Mouse (Mus musculus) lung, postnatal 36 days (tissue): Measurements from ENCODE around the gene Nrg3.

ENCODE experiments used
- DNase-seq: peaks from one replicate; pipeline ENCODE4 v3.0.0; 2022; ENCODE audit warnings: mixed read lengths

Gene Nrg3

DNA sequence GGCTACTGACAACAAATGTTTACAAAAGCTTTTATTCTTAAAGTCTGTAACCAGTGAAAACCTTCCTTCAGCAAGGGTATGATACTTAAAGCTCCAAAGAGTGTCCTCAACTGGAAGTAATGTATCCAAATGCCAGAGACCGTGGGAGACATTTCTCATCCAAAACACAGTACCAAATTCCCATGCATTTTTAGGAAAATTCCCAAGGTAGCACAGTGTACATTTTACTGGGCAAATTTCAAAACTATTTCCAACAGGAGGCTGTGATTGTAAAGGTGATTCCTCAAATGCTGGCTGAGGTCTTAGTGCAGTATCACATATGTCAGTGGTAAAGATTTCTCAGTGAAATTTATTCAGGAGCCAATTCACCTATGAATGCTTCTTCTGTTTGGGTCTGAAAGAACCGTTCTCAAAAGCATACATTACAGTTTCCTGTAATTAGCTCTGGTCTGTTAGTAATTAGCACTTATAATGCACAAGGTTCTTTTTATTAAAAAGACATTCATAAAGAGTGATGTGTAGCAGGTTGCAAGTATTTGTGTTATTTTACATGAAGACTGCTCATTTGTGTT, 536.3 kb downstream of the Nrg3 start:
- DNase-seq: no peak

- no peak for DNase-seq
These were observed 549.2 kb downstream of the Nrg3 start for GRCm38 (mm10) chr14:38923652-38924051.

GRCm38 (mm10) chr14:38920800-38921199, 552.1 kb downstream of the Nrg3 start:
- no peak for DNase-seq

GRCm38 (mm10) chr14:38870591-38870990, 602.3 kb downstream of the Nrg3 start:
- no peak for DNase-seq

DNA sequence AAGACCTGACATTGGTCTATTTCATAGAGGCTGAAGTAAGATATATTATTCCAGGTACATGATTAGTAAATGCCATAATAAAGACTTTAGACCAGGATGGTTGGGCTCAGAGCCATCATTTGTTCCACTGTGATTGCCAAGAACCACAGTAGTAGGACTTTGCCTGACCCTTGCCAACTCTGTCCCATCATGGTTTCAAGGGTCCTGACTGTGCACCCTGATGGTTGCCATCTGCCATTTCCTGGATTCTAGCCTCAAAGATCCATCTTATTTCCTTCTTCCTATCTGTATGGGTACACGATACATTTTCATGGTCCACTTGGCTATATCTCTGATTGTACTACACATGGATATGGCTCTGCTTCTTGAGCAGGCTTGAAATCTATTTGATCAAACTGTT, 625.3 kb downstream of the Nrg3 start:
- no peak for DNase-seq

GRCm38 (mm10) chr14:38847091-38847490, 625.8 kb downstream of the Nrg3 start:
- no peak for DNase-seq

DNA sequence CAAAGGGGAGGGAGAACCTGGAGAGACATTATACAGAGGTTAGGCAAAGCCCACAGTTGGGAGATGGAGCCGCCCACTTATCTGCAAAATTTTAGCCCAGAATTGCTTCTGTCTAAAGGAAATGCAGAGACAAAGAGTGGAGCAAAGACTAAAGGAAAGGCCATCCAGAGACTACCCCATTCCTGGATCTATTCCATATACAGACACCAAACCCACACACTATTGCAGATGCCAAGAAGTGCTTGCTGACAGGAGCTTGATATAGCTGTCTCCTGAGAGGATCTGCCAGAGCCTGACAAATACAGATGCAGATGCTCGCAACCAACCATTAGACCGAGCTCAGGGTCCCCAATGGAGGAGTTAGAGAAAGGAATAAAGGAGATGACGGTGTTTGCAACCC, 637.9 kb downstream of the Nrg3 start:
- DNase-seq: no peak

- no peak for DNase-seq
These were observed 648.0 kb downstream of the Nrg3 start for GRCm38 (mm10) chr14:38824891-38825290.

GRCm38 (mm10) chr14:38797027-38797426, 675.9 kb downstream of the Nrg3 start:
- DNase-seq: no peak

DNA sequence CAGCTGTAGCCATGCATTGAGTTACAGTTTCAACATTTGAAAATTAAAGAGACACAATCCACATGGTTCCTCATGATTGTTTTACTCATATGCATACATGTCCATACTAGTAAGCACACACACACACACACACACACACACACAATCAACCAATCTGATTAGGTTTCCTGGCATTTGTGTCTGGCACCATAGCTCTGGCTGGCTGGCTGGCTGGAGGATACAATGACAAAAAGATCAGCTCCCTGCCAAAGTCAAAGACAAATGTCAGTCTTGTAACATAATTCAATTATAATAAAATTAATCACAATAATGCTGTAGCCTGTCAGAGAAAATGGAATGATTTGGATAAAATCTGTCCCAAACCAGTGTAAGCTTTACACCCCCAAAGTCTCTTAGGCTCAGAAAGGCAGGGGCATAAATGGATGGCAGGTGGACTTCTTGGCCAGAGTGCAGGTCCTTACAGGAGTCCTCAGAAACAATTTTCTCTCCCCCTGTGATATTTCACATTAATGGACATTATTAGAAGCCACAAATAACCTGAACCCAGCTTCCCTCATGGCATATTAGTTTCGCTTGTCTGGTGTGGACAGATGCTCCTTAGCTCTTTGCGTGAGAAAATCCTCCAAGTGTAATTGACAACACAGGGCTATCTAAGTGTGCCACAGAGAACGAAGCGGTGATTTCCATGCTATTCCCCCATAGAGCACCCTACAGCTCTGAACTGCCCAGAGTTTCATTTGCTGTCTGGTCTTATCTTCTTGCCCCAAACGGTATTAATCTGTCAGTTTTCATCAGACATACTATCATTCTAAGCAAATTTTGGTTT, 697.4 kb downstream of the Nrg3 start:
- DNase-seq: no peak

- no peak for DNase-seq
These were observed 698.1 kb downstream of the Nrg3 start for GRCm38 (mm10) chr14:38774811-38775210.

- DNase-seq: no peak
These were observed 742.4 kb downstream of the Nrg3 start for GRCm38 (mm10) chr14:38730465-38730864.

GRCm38 (mm10) chr14:38703894-38704293, 769.0 kb downstream of the Nrg3 start:
- DNase-seq: no peak

DNA sequence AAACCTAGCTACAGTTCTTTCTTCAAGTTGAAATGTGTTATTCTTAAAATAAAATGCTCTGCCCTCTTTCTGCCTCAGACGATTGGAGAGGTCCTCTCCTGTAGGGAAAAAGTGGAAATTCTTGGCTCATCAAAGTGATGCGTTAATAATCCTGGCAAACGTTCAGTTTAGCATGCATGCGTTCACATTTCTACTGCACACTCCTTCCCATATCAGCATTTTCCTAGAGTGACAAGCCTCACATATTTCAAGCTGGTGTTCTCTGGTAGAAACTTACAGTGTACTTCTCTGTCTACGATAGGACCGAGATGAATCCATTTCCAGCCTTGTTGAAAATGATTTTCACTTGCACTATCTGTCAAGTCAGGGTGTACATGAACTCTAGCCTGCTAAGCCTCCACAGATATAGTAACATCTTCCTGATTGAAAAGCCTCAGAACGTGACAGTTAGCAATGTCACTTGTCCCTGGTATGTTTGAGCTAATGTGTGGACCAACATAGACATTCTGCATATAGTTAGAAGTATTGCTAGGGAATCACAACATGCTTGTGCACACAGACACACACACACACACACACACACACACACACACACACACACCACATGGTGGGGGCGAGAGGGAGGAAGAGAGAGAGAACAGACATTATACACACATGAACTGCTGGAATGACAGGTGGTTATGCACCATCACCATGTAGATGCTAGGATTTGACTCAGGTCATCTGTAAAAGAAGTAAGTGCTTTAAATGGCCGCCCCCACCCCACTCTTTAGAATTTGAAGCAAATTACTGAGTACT, 770.1 kb downstream of the Nrg3 start:
- DNase-seq: no peak

- no peak for DNase-seq
These were observed 771.5 kb downstream of the Nrg3 start for GRCm38 (mm10) chr14:38701413-38701812.

DNA sequence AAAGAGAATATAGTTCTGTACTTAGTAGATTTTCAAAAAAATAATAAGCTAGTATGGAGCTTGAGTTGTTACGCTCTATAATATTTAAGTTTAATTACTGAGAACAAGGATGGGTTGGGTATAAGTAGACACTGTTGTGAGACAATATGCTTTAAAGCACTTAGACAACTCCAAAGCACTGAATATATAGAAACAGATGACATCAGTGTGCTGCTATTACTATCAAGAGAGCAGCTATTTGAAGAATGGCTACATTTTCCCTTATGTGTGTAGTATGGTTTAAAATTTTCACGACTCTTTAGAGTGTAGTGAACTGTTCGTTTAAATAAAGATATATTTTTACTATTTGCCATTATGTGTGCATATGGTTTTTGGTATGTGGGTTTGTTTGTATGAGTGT, 771.9 kb downstream of the Nrg3 start:
- DNase-seq: no peak

GRCm38 (mm10) chr14:38659973-38660372, 812.9 kb downstream of the Nrg3 start:
- no peak for DNase-seq

DNA sequence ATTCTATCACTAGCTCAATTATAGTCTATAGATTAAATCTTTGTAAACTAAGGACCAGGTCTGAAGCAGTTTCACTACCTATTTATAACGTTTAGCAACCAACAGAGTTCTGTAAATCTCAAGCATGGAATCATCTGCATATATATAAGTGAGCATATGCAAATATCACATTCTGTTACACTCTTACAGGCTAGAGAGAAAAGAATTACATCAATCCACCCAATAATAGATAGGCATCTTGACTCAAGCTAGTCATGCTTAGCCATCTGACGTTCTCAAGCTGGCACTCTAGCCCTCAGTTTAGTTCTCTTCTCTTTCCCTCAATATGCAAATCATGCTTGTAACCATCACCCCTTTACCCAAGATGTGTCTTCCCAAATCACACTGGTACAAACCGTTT, 835.8 kb downstream of the Nrg3 start:
- no peak for DNase-seq

GRCm38 (mm10) chr14:38630114-38630513, 842.8 kb downstream of the Nrg3 start:
- no peak for DNase-seq

- DNase-seq: no peak
These were observed 843.2 kb downstream of the Nrg3 start for GRCm38 (mm10) chr14:38629671-38630070.

GRCm38 (mm10) chr14:38628862-38629619, 843.8 kb downstream of the Nrg3 start:
- DNase-seq: no peak

- DNase-seq: no peak
These were observed 855.9 kb downstream of the Nrg3 start for GRCm38 (mm10) chr14:38616969-38617368.

DNA sequence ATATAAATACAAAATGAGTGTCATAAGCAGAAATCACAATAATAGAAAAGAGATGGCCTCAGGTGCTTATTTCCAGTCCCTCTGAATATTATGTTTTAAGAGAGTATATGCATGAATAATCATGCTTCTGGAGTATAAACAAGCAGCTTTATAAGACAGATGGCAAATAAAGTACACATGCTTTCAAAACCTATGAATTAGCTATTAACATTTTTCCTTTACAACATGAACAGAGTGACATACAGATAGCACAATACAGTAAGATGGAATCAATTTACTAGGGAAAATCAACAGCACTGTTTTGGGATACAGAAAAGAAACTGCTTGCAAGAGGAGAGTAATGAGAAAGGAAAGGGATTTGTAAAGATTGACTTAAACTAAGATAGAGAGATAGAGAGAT, 875.2 kb downstream of the Nrg3 start:
- DNase-seq: no peak
